Mouse (Mus musculus): ENCODE results near the gene Vrk2. TPM values are rescaled to one million over a fixed set of nuclear protein-coding genes. Genes with fewer than 3 reads are reported as not detected.

The Vrk2 gene
- polyA plus RNA-seq, 1 experiment from 2014 or later: 2.4 TPM

DNA sequence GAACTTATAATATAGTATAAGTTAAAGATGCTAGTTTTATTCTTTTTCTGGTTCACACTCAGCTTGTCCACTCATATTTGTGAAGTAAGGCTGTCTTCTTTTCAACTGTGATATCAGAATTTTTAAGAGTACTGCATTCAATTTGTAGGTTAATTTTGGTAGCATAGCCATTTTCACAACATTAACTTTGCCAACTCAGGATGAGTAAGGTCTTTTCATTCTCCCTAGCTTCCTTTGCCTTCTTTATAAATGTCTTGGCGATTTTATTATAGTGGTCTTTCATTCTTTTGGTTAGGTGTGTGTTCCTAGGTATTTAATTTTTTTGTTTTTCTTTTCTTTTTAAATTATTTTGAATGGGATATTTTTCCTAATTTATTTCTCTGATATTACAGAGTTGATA is 143.2 kb downstream of the Vrk2 start:
- H3K9me3 ChIP-seq (ENCODE audit: control insufficient read depth, low read length): no peaks in the 10 kb centered on the region
- H3K27ac ChIP-seq (ENCODE audit: low read depth, low read length): no peak overlapping the region
- H3K4me1 ChIP-seq (ENCODE audit: control insufficient read depth, insufficient read depth, low read length): no peaks in the 10 kb centered on the region
- 93% methylated on average over 1 of the region's 1 CpGs for WGBS
- H3K9ac ChIP-seq (replicated peaks; ENCODE audit: low read depth, low read length): no peak overlapping the region
- H3K4me3 ChIP-seq (ENCODE audit: low read depth, low read length): no peak overlapping the region
- no peaks in the 10 kb centered on the region for H3K36me3 ChIP-seq (ENCODE audit: control insufficient read depth, insufficient read depth, low read length)
- no peaks in the 10 kb centered on the region for H3K27me3 ChIP-seq (ENCODE audit: control insufficient read depth, insufficient read depth, low read length)
- no peak overlapping the region for H3K4me2 ChIP-seq (ENCODE audit: low read depth, low read length)
- no peak for ATAC-seq (ENCODE audit: low read depth)

DNA sequence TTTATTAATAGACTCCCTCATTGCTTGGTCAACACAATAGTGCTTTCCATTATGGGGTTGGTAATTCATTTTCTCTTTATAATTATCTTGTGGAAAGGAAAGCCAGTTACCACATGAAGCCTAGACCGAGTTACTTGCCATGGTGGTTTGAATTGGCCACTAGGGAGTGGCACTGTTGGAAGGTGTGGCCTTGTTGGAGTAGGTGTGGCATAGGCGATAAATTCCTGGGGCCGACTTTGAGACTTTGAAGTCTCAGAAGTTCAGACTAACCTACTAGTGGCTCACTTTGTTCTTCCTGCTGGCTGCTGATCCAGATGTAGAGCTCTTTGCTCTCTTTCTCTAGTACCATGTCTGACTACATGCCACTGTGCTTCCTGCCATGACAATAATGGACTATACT is 144.0 kb downstream of the Vrk2 start:
- Histone ChIP-seq H3K27me3 (ENCODE audit: control insufficient read depth, insufficient read depth, low read length) (no peaks in the 10 kb centered on the region), H3K36me3 (ENCODE audit: control insufficient read depth, insufficient read depth, low read length) (no peaks in the 10 kb centered on the region), H3K4me1 (ENCODE audit: control insufficient read depth, insufficient read depth, low read length) (no peaks in the 10 kb centered on the region), H3K27ac (ENCODE audit: low read depth, low read length) (no peak overlapping the region), H3K4me2 (ENCODE audit: low read depth, low read length) (no peak overlapping the region), H3K9me3 (ENCODE audit: control insufficient read depth, low read length) (no peaks in the 10 kb centered on the region), H3K9ac (replicated peaks; ENCODE audit: low read depth, low read length) (no peak overlapping the region), H3K4me3 (ENCODE audit: low read depth, low read length) (no peak overlapping the region)
- 89% methylated on average over 3 of the region's 3 CpGs for WGBS
- no peak for ATAC-seq (ENCODE audit: low read depth)

DNA sequence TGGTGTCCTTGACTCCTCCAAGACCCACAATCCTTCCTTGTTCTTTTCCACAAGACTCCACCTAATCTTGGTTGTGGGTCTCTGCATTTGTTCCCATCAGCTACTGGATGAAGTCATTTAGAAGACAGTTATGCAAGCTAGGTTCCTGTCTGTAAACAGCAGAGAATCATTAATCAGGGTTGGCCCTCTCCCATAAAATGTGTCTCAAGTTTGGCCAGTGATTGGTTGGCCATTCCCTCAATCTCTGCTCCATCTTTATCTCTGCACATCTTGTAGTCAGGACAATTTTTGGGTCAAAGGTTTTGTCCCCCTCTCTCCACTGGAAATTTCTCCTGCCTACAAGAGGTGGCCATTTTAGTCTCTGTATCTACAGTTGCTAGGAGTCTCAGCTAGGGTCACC is 149.4 kb downstream of the Vrk2 start:
- Histone ChIP-seq H3K4me1 (ENCODE audit: control insufficient read depth, insufficient read depth, low read length) (no peaks in the 10 kb centered on the region), H3K9me3 (ENCODE audit: control insufficient read depth, low read length) (no peaks in the 10 kb centered on the region), H3K36me3 (ENCODE audit: control insufficient read depth, insufficient read depth, low read length) (no peaks in the 10 kb centered on the region), H3K4me3 (ENCODE audit: low read depth, low read length) (no peak overlapping the region), H3K4me2 (ENCODE audit: low read depth, low read length) (no peak overlapping the region), H3K9ac (replicated peaks; ENCODE audit: low read depth, low read length) (no peak overlapping the region), H3K27ac (ENCODE audit: low read depth, low read length) (no peak overlapping the region), H3K27me3 (ENCODE audit: control insufficient read depth, insufficient read depth, low read length) (no peaks in the 10 kb centered on the region)
- ATAC-seq (ENCODE audit: low read depth): no peak

DNA sequence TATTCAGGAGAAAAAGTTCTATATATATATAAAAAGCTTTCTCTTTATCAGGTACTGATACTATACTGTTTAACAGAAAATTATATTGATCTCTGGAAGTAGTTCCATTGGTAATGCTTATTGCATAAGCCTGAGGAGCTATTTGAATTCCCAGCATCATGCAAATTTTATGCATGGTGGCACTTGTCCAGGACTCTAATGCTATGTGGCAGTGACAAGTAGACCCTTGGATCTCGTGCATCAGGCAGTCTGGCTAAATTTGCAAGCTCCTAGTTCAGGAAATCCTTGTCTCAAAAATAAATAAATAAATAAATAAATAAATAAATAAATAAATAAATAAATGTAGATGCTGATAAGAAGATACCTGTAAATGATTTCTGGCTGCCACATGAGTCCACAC is 152.7 kb downstream of the Vrk2 start:
- Histone ChIP-seq H3K4me2 (ENCODE audit: low read depth, low read length) (no peak overlapping the region), H3K4me3 (ENCODE audit: low read depth, low read length) (no peak overlapping the region), H3K27ac (ENCODE audit: low read depth, low read length) (no peak overlapping the region), H3K27me3 (ENCODE audit: control insufficient read depth, insufficient read depth, low read length) (no peaks in the 10 kb centered on the region), H3K9ac (replicated peaks; ENCODE audit: low read depth, low read length) (no peak overlapping the region), H3K36me3 (ENCODE audit: control insufficient read depth, insufficient read depth, low read length) (no peaks in the 10 kb centered on the region), H3K4me1 (ENCODE audit: control insufficient read depth, insufficient read depth, low read length) (no peaks in the 10 kb centered on the region), H3K9me3 (ENCODE audit: control insufficient read depth, low read length) (no peaks in the 10 kb centered on the region)
- ATAC-seq (ENCODE audit: low read depth): no peak
- 34% methylated on average over 1 of the region's 1 CpGs for WGBS

DNA sequence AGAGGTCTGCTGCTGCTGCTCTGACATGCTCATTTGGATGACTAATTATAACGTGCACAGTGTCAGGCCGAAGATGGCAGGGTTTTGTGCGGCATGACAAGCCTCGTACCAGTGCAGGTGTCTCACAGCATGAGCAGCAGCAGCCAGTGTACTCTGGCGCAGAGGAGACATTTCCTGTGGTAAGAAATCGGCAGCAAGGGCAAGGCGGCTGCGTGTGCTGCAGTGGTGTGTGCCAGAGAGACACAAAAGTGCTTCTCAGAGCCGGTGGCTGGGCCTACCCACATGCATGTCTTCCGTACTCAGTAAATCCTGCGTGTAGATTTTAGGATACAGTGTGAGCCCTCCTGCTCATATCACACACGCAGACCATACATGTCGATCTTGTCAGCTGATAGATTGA is 156.0 kb downstream of the Vrk2 start:
- ATAC-seq (ENCODE audit: low read depth): no peak; the same call in 1 of the 2 replicates
- H3K9me3 ChIP-seq (ENCODE audit: control insufficient read depth, low read length): no peaks in the 10 kb centered on the region
- peak overlapping the region; percentile 44; the same call in 1 of the 2 replicates for H3K27ac ChIP-seq (ENCODE audit: low read depth, low read length)
- H3K27me3 ChIP-seq (ENCODE audit: control insufficient read depth, insufficient read depth, low read length): no peaks in the 10 kb centered on the region
- 68% methylated on average over 13 of the region's 13 CpGs for WGBS
- H3K36me3 ChIP-seq (ENCODE audit: control insufficient read depth, insufficient read depth, low read length): no peaks in the 10 kb centered on the region
- no peaks in the 10 kb centered on the region for H3K4me1 ChIP-seq (ENCODE audit: control insufficient read depth, insufficient read depth, low read length)
- H3K9ac ChIP-seq (replicated peaks; ENCODE audit: low read depth, low read length): no peak overlapping the region
- no peak overlapping the region for H3K4me2 ChIP-seq (ENCODE audit: low read depth, low read length)
- no peak overlapping the region for H3K4me3 ChIP-seq (ENCODE audit: low read depth, low read length)

DNA sequence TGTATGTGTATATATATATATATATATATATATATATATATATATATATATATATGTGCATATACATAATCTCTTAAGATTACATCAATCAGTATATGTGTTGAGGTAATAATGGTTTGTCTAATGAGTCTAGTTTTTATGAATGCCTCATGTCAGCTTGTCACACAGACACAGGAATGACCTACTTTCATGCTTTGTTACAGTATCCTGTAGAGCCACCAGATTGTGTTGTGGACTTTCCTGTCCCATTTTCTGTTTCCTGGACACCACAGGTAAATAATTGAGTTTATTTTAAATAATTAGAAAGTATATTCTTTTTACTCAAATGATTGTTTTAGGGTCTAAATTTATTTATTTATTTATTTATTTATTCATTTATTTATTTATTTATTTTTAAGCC is 159.6 kb downstream of the Vrk2 start:
- Histone ChIP-seq H3K4me1 (ENCODE audit: control insufficient read depth, insufficient read depth, low read length) (no peaks in the 10 kb centered on the region), H3K27me3 (ENCODE audit: control insufficient read depth, insufficient read depth, low read length) (no peaks in the 10 kb centered on the region), H3K4me3 (ENCODE audit: low read depth, low read length) (no peak overlapping the region), H3K9me3 (ENCODE audit: control insufficient read depth, low read length) (no peaks in the 10 kb centered on the region), H3K36me3 (ENCODE audit: control insufficient read depth, insufficient read depth, low read length) (no peaks in the 10 kb centered on the region), H3K27ac (ENCODE audit: low read depth, low read length) (no peak overlapping the region), H3K9ac (replicated peaks; ENCODE audit: low read depth, low read length) (no peak overlapping the region), H3K4me2 (ENCODE audit: low read depth, low read length) (no peak overlapping the region)
- no peak for ATAC-seq (ENCODE audit: low read depth)

DNA sequence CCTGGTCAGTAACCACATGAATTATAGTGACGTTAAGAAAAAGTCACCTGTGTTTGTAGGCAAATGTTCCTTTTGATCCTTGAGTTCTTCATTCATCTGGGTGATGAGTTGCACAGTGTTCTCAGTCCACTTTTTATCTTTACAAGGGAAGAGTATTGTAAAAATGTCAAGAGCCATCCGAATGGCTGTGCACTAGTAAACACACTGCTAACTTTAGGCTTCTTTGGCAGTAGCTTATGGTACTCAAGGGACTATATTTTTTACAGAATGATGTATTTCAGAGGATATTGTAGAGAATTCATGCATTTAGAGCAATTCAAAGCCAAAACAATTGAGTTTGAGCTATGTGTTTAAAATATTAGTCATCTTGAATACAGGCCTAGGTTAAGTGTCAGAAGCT is 172.3 kb downstream of the Vrk2 start:
- H3K27ac ChIP-seq (ENCODE audit: low read depth, low read length): no peak overlapping the region
- H3K4me1 ChIP-seq (ENCODE audit: control insufficient read depth, insufficient read depth, low read length): no peaks in the 10 kb centered on the region
- H3K27me3 ChIP-seq (ENCODE audit: control insufficient read depth, insufficient read depth, low read length): no peaks in the 10 kb centered on the region
- H3K36me3 ChIP-seq (ENCODE audit: control insufficient read depth, insufficient read depth, low read length): no peaks in the 10 kb centered on the region
- ATAC-seq (ENCODE audit: low read depth): no peak
- H3K4me2 ChIP-seq (ENCODE audit: low read depth, low read length): no peak overlapping the region
- no peak overlapping the region for H3K9ac ChIP-seq (replicated peaks; ENCODE audit: low read depth, low read length)
- H3K4me3 ChIP-seq (ENCODE audit: low read depth, low read length): no peak overlapping the region
- no peaks in the 10 kb centered on the region for H3K9me3 ChIP-seq (ENCODE audit: control insufficient read depth, low read length)
- 70% methylated on average over 2 of the region's 2 CpGs for WGBS

Other genes with a start within 250 kb of the Vrk2 start
- 13.2 and 15.6 TPM in 2 replicates for gene Fancl, start 207.9 kb downstream of the Vrk2 start, polyA plus RNA-seq (2014; fragmentation: Nextera tagmentation; extraction: Ambion mirVana)
- not detected in 2 replicates for gene Gm6899, start 758 bp downstream of the Vrk2 start, polyA plus RNA-seq (2014; fragmentation: Nextera tagmentation; extraction: Ambion mirVana)